Mouse (Mus musculus): Measurements from ENCODE around the gene Cdc42bpg.

The Cdc42bpg gene

GRCm38 (mm10) chr19:6331719-6332516, 25.7 kb downstream of the Cdc42bpg start:
- DNase-seq (ENCODE audit: low spot score): peak; percentile 71

DNA sequence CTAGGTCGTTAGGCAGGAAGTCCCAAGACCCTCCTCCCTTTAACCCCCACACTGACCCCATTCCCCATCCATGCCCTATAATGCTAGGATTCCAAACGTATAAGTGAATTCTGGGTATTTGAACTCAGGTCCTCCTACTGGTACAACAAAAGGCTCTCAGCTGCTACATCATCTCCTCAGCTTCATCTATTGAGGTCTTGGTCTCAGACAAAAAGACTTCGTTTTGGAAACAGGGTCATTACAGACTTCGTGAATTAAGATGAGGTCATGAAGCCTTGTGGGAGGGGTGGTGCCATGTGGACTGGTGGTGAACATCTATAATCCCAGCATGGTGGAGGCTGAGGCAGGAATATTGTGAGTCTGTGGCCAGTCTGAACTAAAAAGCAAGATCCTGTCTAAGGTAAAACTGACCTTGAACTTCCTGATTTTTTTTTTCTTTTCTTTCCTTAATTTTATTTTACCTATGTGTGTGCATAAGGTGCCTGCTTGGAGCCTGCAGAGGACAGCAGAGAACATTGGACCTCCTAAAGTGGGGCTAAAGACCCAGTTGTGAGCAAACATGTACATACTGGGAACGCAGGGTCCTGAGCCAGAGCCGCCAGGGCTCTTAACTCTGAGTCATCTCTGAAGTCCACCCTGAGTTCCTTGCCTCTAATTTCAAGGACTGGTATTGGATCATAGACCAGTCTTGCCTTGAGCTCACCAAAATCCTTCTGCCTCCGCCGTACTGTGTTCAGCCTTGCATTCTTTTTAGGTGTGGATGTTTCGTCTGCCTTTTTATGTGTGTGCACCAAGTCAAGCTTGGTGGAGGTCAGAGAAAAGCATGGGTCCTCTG, 27.7 kb downstream of the Cdc42bpg start:
- no peak for DNase-seq (ENCODE audit: low spot score)

GRCm38 (mm10) chr19:6334673-6335457, 28.6 kb downstream of the Cdc42bpg start, which contains the start of gene Men1:
Gene Men1, plus strand, starts transcription at chr19:6334979.
- DNase-seq (ENCODE audit: low spot score): peak; percentile 99

- DNase-seq (ENCODE audit: low spot score): no peak
These were observed 29.2 kb downstream of the Cdc42bpg start for GRCm38 (mm10) chr19:6335458-6335827.

GRCm38 (mm10) chr19:6336920-6337319, 30.7 kb downstream of the Cdc42bpg start:
- no peak for DNase-seq (ENCODE audit: low spot score)

- no peak for DNase-seq (ENCODE audit: low spot score)
These were observed 31.9 kb downstream of the Cdc42bpg start for GRCm38 (mm10) chr19:6338171-6338570.

DNA sequence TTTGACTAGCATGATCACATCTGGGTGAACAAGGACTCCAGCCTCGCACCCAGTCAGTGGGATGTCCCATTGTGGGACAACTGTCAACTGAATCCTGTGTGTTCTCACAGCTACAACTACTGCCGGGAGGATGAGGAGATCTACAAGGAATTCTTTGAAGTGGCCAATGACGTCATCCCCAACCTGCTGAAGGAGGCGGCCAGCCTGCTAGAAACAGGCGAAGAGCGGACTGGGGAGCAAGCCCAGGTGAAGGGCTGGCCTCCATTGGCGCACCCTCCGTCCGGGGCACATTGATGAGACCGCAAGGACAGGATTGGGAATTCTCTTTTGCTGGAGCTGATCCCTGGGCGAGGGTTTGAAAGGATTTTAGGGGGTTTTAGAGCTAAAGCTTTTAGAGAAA, 32.5 kb downstream of the Cdc42bpg start:
- no peak for DNase-seq (ENCODE audit: low spot score)

DNA sequence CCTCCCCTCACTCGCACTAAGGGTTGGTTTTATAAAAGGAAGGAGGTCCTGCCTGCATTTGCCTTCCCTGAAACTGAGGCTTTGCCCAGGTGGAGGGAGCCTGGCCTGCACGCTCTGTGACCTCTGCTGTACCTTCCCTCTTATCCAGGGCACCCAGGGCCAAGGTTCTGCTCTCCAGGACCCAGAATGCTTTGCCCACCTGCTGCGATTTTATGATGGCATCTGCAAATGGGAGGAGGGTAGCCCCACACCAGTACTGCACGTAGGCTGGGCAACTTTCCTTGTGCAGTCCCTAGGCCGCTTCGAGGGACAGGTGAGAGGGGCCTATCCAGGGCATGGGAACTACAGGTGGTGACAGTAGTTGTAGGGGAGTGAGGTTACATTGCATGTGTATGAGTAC, 32.9 kb downstream of the Cdc42bpg start:
- DNase-seq (ENCODE audit: low spot score): no peak

DNA sequence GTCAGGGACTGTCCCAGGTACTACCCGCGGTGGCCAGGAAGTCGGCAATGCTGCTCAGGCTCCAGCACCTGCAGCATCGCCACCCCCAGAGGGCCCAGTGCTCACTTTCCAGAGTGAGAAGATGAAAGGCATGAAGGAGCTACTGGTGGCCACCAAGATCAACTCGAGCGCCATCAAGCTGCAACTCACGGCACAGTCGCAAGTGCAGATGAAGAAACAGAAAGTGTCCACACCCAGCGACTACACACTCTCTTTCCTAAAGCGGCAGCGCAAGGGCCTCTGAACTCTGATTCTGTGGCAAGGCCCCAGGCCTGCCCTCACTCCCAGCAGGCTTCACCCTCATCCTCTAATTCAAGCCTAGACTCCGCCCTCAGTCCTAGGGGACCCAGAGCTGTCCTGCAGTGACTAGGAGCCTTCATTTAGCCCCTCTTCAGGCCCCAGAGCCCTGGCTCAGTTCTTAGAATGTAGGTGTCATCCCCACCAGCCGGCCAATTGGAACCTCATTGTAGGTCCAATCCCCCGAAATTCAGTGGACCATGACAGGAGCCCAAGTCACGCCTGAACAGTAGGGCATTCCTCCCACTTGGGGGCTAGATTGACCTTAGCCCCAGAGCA, 33.7 kb downstream of the Cdc42bpg start:
- no peak for DNase-seq (ENCODE audit: low spot score)

- DNase-seq (ENCODE audit: low spot score): peak; percentile 75
These were observed 34.5 kb downstream of the Cdc42bpg start, which contains the start of gene Map4k2 for GRCm38 (mm10) chr19:6340524-6341452. Gene Map4k2, plus strand, starts transcription at chr19:6341135.

DNA sequence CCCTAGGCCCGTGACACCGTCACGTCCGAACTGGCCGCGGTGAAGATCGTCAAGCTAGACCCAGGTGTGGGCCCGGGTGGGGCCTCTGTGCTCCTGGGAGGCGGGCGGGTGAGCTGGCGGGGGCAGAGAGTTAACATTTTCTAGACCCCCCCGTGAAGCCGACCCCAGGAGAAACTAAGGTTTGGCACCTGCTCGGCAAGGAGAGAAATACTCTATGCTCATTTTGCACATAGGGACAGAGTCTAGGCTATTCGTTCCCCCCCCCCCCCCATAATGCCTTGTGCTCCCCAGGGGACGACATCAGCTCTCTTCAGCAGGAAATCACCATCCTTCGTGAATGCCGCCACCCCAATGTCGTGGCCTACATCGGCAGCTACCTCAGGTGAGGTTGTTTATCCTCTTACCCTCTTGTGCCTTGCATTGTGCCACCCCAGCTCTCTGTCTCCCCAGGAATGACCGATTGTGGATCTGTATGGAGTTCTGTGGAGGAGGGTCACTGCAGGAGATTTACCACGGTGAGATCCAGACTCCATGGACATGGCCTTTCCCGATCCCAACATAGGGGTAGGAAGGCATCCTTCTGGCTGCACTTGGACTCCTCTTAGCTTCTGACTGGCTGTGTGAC, 35.3 kb downstream of the Cdc42bpg start:
- DNase-seq (ENCODE audit: low spot score): no peak

GRCm38 (mm10) chr19:6342276-6342933, 36.1 kb downstream of the Cdc42bpg start:
- no peak for DNase-seq (ENCODE audit: low spot score)

GRCm38 (mm10) chr19:6343066-6343925, 37.0 kb downstream of the Cdc42bpg start:
- no peak for DNase-seq (ENCODE audit: low spot score)

DNA sequence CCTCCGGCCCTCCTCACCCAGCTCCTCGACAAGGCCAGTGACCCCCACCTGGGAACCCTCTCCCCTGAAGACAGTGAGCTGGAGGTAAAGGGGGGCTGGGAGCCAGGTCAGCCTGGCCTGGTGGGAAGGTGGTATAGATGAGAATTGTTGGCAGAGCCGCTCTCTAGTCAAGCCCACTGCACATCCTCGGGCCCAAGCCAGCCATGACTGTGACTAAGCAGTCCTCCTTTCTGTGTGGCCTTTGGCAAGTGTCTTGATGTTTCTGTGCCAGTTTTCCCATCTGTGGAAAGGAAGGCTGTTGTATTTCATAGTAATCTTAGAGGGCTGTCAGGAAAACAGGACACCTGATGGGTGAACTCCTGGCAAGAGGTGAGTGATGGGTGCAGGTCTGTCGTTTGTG, 37.7 kb downstream of the Cdc42bpg start:
- DNase-seq (ENCODE audit: low spot score): no peak

DNA sequence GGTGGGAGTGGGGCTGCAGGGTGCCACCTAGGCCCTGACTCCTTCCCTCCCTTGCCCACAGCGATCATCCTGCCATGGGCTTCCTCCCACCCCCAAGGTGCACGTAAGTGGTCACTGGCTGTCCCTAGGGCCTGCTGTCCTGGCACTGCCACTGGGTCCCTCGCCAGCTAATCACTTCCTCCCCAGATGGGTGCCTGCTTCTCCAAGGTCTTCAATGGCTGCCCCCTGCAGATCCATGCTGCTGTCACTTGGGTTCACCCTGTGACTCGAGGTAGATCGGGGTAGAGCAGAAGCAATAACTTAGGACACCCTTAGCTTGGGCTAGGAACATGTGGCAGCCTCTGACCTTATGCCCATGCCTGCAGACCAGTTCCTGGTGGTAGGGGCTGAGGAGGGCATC, 39.8 kb downstream of the Cdc42bpg start:
- DNase-seq (ENCODE audit: low spot score): no peak

DNA sequence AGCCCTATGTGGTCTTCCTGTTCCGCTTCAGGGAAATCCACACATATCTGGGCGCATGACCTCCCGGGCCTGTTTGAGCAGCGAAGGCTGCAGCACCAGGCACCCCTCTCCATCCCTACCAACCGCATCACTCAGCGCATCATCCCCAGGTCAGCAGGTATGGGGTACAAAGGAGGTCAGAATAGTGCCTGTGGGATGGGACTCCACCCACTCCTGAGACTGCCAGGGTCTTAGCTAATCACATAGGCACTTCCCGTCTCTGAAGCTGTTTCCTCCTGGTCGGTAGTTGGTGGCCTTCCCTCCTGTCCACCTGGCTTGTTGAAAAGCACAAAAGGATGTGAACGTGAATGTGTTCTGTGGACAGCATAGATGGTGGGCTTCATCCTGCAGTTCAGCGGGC, 40.4 kb downstream of the Cdc42bpg start:
- no peak for DNase-seq (ENCODE audit: low spot score)

GRCm38 (mm10) chr19:6347615-6348014, 41.4 kb downstream of the Cdc42bpg start:
- no peak for DNase-seq (ENCODE audit: low spot score)

GRCm38 (mm10) chr19:6348717-6349116, 42.5 kb downstream of the Cdc42bpg start:
- DNase-seq (ENCODE audit: low spot score): no peak
